Mouse (Mus musculus): ENCODE measurements around the gene Clasp2.
A peak's percentile ranks its signal among the peaks of the same experiment; 100 is the strongest.

The Clasp2 gene

GRCm38 (mm10) chr9:113822150-113822549 lies 80.9 kb downstream of the Clasp2 start:
- DNase-seq (ENCODE audit: low read depth), result peak; percentile 14

- no peak for DNase-seq (ENCODE audit: low read depth)
Measured at GRCm38 (mm10) chr9:113828719-113829118, 87.4 kb downstream of the Clasp2 start.

DNA sequence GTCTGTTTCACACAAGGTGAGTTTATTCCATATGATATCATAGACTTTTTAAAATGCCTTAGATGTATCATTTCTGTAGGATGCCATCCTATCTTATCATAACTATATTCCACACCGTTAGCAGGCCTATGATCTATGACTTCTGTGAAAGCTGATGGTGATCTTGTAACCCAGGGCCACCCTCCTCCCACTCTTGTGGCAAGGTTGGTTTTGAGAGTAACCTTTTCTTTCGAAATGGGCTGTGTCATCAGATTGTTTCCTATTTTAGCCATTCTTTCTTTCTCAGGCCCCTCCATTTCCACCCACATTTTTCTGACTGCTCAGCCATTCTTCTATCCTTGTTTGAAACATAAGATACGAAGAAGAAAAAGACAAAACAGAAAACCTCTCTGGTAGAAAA lies 88.9 kb downstream of the Clasp2 start:
- DNase-seq (ENCODE audit: low read depth), result no peak

DNA sequence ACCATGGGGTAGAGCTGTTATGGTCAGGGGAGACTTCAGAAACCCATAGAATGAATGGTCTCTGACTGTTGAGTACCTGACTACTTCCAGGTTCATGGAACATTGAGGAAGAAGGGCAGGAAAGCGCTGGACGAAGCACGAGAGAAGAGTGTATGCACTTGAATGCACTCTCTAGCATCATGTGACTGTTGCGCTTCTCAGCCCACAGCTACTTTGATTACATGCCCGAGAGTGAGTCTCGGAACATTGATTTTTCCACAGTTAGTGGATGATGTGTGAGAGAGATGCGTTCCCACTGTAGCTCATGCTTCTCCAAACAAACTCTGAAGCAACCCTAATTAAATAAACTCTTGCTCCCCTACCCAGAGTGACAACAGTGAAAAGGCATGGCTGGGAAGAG lies 92.2 kb downstream of the Clasp2 start:
- no peak for DNase-seq (ENCODE audit: low read depth)

- no peak for DNase-seq (ENCODE audit: low read depth)
Measured at GRCm38 (mm10) chr9:113837001-113837400, 95.7 kb downstream of the Clasp2 start.

GRCm38 (mm10) chr9:113837461-113837860 lies 96.2 kb downstream of the Clasp2 start:
- DNase-seq (ENCODE audit: low read depth), result no peak

DNA sequence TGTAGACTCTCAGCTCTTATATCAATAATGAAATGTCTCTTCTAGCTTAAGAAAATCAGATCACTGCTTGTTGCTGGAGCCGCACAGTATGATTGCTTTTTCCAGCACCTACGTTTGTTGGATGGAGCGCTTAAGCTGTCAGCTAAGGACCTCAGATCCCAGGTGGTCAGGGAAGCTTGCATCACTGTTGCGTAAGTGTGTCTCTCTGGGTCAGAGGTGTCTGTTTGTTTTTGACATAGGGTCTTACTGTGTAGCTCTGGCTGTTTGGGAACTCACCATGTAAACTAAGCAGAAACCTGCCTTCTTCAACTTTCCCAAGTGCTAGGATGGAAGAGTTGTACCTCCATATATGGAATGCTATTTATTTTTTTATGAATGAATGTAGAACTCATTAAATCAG lies 102.8 kb downstream of the Clasp2 start:
- DNase-seq (ENCODE audit: low read depth), result no peak

GRCm38 (mm10) chr9:113855441-113855840 lies 114.2 kb downstream of the Clasp2 start:
- no peak for DNase-seq (ENCODE audit: low read depth)

DNA sequence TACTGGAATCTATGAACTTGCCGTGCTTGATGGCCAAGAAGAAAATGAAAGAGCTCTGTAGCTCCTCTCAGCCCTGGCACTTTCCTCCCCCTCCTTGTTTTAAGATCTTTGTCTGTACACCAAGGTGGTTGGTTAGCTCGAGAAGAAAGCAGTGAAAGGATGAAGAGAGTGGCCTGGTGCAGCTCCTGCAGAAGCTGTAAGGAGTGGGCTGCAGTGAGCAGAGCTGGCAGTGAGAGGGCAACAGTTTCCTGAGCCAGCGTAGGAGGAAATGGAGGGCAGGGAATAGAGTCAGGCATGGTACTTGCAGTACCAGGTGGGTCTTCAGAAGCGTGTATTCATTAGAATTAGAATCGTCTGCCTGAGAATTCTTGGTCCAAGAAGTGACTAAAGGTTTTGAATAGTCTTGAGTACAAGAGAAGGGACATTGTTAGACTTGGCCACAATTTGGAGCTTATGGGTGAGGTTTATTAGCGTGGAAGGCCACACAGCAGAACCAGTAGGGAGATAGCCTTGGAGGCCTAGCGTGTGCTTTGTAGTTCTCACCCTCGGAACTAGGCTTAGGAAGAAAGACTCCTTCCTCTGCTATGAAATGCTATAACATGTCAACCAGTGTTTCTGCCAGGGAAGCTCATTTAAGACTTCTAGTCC lies 116.1 kb downstream of the Clasp2 start:
- no peak for DNase-seq (ENCODE audit: low read depth)

DNA sequence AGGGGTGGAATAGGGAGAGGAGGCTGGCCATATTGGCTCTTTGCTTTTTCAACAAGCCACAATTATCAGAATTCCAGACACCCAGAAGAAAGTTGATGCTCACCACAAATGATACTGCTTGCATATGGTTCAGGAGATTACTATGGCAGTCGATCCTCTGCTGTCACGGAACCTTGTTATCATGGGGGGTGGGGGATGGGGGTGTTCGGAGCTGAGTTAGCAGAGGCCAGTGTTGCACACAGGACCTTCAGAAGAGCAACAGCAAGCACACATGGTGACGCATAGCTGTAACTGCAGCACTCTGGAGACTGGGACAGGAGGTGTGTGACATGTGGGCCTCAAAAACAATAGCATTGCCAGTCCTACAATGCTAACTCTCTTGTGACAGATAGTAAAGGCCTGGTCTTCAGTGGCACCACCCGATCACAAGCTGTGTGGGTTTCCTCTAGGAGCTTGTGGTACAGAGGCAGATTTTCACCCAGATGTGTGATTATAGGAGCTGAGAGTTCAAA lies 116.7 kb downstream of the Clasp2 start:
- no peak for DNase-seq (ENCODE audit: low read depth)

DNA sequence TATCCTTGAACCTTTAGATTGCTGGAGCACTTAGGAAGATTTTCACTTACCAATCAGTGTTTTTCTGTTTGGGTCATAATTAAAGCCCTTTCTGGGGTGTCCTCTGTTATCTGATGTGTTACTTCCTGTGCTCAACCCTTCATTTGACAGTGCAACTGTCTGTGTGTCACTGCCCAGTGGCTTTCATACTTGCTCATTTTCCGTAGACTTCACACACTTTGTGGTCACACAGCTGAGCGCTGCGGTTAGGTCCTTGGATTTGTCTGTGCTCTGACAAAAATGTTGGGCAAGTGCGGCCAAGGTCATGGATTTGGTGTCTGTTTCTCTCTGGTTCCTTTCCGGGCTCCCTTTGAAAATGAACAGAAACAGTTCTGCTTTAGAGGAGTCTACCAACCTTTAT lies 118.1 kb downstream of the Clasp2 start:
- DNase-seq (ENCODE audit: low read depth), result no peak

- DNase-seq (ENCODE audit: low read depth), result no peak
Measured at GRCm38 (mm10) chr9:113863370-113863999, 122.2 kb downstream of the Clasp2 start.

GRCm38 (mm10) chr9:113867951-113868350 lies 126.7 kb downstream of the Clasp2 start:
- no peak for DNase-seq (ENCODE audit: low read depth)

GRCm38 (mm10) chr9:113894903-113895302 lies 153.6 kb downstream of the Clasp2 start:
- no peak for DNase-seq (ENCODE audit: low read depth)

GRCm38 (mm10) chr9:113903136-113903535 lies 161.9 kb downstream of the Clasp2 start:
- DNase-seq (ENCODE audit: low read depth), result peak; percentile 78

GRCm38 (mm10) chr9:113904315-113904714 lies 163.0 kb downstream of the Clasp2 start:
- DNase-seq (ENCODE audit: low read depth), result peak; percentile 7

DNA sequence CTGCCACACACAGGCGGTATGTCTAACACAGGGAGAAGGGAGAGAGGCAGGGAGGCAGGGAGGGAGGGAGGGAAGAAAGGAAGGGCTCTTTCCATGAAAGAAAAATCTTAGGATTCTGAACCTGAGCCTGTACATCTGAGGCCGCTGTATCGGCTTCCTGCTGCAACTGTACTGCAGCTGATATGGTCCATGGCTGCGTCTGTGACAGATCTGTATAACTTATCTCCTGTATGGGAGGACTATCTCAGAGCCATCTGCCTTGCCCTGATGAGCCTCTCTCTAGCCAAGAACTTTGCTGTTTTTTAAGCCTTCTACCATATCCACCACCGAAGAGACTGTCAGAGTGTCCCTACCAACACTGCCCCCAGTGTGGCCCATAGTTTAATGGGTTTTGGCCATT lies 174.5 kb downstream of the Clasp2 start:
- no peak for DNase-seq (ENCODE audit: low read depth)

- DNase-seq (ENCODE audit: low read depth), result no peak
Measured at GRCm38 (mm10) chr9:113922677-113923076, 181.4 kb downstream of the Clasp2 start.

DNA sequence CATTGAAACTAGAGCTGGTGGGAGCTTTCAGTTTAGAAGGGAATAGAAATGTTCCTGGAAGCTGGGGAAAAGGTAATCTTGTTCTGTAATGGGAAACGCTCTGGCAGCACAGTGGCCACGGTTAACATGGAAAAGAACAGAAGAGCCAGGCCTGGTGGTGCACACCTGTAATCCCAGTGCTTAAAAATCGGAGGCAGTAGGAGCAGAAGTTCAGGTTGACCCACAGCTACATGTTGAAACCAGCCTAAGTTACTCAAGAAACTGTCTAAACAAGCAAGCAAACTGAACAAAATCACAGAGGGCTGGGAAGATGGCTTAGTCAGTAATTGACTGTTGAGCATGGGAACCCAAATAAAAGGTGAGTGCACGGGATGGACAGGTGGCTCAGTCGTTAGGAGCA lies 183.6 kb downstream of the Clasp2 start:
- no peak for DNase-seq (ENCODE audit: low read depth)

DNA sequence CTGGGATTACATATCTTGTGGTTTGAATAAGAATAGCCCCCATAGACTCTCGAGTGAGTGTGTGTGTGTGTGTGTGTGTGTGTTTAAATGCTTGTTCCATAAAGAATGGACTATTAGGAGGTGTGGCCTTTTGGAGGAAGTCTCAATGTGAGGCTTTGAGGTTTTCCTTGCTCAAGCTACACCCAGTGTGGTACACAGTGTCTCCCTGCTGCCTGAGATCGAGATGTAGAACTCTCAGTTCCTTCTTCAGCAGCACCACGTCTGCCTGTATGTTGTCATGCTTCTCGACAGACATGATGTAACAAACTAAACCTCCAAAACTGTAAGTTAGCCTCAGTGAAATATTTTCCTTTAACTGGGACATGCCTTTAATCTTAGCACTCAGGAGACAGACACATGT lies 187.3 kb downstream of the Clasp2 start:
- DNase-seq (ENCODE audit: low read depth), result no peak

- no peak for DNase-seq (ENCODE audit: low read depth)
Measured at GRCm38 (mm10) chr9:113929676-113930075, 188.4 kb downstream of the Clasp2 start.

DNA sequence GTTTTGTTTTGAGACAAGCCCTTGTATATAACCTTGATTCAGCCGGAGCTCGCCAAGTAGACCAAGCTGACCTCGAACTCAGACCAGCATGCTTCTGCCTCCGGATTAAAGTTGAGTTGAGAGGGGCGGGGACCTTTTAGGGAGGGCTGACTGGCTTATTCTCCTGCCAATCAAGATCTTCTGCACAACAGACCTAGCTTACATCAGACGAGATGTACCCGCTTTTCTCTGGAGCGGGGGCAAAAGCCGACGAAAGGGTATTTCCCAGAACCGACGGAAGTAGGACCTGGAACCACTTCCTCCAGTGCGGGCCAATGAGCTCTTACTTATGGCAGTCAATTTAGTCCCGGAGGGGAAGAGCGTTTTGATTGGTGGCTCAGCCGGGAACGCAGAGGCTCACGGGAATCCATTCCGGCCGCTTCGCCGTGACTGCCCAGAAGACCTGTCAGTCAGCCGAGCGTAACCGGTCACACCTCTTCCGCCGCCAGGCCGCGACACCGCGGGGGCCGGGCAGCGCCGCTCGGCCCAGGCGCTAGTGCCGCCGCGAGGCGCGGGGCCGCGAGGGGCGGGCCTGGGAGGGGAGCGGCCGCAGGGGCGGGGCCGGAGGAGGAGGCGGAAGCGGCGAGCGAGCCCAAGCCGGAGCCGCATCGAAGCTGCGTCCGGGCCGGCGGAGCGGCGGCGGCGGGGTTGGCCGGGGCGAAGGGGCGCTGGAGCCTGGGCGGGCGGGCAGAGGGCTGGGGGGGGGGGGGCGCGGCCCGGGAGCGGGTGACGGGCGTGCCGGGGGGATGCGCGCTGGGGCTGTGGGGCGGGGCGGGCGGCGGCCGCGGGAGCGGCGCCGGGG lies 189.5 kb downstream of the Clasp2 start, which contains the start of gene Ubp1:
Ubp1 (plus strand) TSS at position 401 of the 841 bp plus-strand sequence.
- peak; percentile 96 for DNase-seq (ENCODE audit: low read depth)
